Comparison of ENCODE assay signal across 8 mouse cellular contexts in genomic region chr13:23544787-23545120, GRCm38 (mm10). TPM values are rescaled to one million over a fixed set of nuclear protein-coding genes. Genes with fewer than 3 reads are reported as not detected.
DNase-seq lines count a peak whose midpoint lies in the region; ATAC-seq and TF ChIP-seq lines count a peak whose summit lies in the region.
"Not testable (repeated sequence)": the region's sequence is repeated elsewhere in the genome, so short reads cannot be mapped to it uniquely, and the experiment has no call there.

No protein-coding gene starts in this region.

- H3K27ac ChIP-seq in cortical plate, adult 2 months (ENCODE audit: insufficient read depth, low read length), result not testable (repeated sequence)
- H3K27ac ChIP-seq in forebrain, embryonic 15.5 days (replicated peaks), result peak overlapping the region; percentile 97
- peak overlapping the region; percentile 95 for H3K27ac ChIP-seq in hindbrain, embryonic 10.5 days
- peak overlapping the region; percentile 89; the same call in 1 of the 2 replicates for H3K27ac ChIP-seq in kidney, embryonic 14.5 days (ENCODE audit: low read depth, low read length)
- peak overlapping the region; percentile 97 for H3K27ac ChIP-seq in liver, embryonic 13.5 days
- peak overlapping the region; percentile 92 for H3K27ac ChIP-seq in midbrain, embryonic 12.5 days (replicated peaks)
- H3K27ac ChIP-seq in spleen, adult 2 months (ENCODE audit: insufficient read depth, low read length), result peak overlapping the region; percentile 88

- TF ChIP-seq POLR2A in cortical plate, adult 2 months (IDR thresholded peaks at IDR 0.05; ENCODE audit: extremely low read depth, insufficient read depth, low read length); spleen, adult 2 months (IDR thresholded peaks at IDR 0.05; ENCODE audit: low read depth, low read length): not testable (repeated sequence)

- not testable (repeated sequence) for H3K9me3 ChIP-seq in E14TG2a.4 (ENCODE audit: low read length); forebrain, embryonic 15.5 days; hindbrain, embryonic 10.5 days; kidney, embryonic 14.5 days (ENCODE audit: control insufficient read depth, low read length); liver, embryonic 13.5 days (replicated peaks); midbrain, embryonic 12.5 days

- TF ChIP-seq CTCF in E14TG2a.4 (conservative IDR thresholded peaks at IDR 0.05; ENCODE audit: low read length); cortical plate, adult 2 months (IDR thresholded peaks at IDR 0.05; ENCODE audit: extremely low read depth, insufficient read depth, low read length); spleen, adult 2 months (IDR thresholded peaks at IDR 0.05; ENCODE audit: extremely low read depth, insufficient read depth, insufficient read length, insufficient replicate concordance): not testable (repeated sequence)

- H3K4me1 ChIP-seq in E14TG2a.4 (replicated peaks; ENCODE audit: low read depth, low read length), result peaks cover 18% of the 10 kb centered on the region
- not testable (repeated sequence) for H3K4me1 ChIP-seq in cortical plate, adult 2 months (ENCODE audit: control insufficient read depth, insufficient read depth, low read length); forebrain, embryonic 15.5 days; kidney, embryonic 14.5 days (ENCODE audit: control insufficient read depth, insufficient read depth, low read length); midbrain, embryonic 12.5 days; spleen, adult 2 months (ENCODE audit: control insufficient read depth, insufficient read depth, insufficient read length)
- peaks cover 15% of the 10 kb centered on the region for H3K4me1 ChIP-seq in hindbrain, embryonic 10.5 days (replicated peaks)
- peaks cover 34% of the 10 kb centered on the region for H3K4me1 ChIP-seq in liver, embryonic 13.5 days (replicated peaks)

- H3K27me3 ChIP-seq in E14TG2a.4 (ENCODE audit: insufficient read depth, low read length); forebrain, embryonic 15.5 days; hindbrain, embryonic 10.5 days (ENCODE audit: insufficient read depth, poor library complexity, severe bottlenecking); kidney, embryonic 14.5 days (ENCODE audit: control insufficient read depth, insufficient read depth, low read length); liver, embryonic 13.5 days; midbrain, embryonic 12.5 days; spleen, adult 2 months (ENCODE audit: control insufficient read depth, insufficient read depth, low read length): not testable (repeated sequence)

- peak overlapping the region; percentile 74 for H3K4me3 ChIP-seq in E14TG2a.4 (replicated peaks; ENCODE audit: low read length)
- peak overlapping the region; percentile 29 for H3K4me3 ChIP-seq in cortical plate, adult 2 months (ENCODE audit: insufficient read depth, low read length)
- peak overlapping the region; percentile 55 for H3K4me3 ChIP-seq in forebrain, embryonic 15.5 days
- H3K4me3 ChIP-seq in hindbrain, embryonic 10.5 days, result peak overlapping the region; percentile 57
- H3K4me3 ChIP-seq in kidney, embryonic 14.5 days (ENCODE audit: low read length), result peak overlapping the region; percentile 46
- H3K4me3 ChIP-seq in liver, embryonic 13.5 days (replicated peaks), result peak overlapping the region; percentile 56
- peak overlapping the region; percentile 51 for H3K4me3 ChIP-seq in midbrain, embryonic 12.5 days
- peak overlapping the region; percentile 52 for H3K4me3 ChIP-seq in spleen, adult 2 months (ENCODE audit: extremely low read depth, insufficient read depth, insufficient read length)

- H3K9ac ChIP-seq in forebrain, embryonic 15.5 days (replicated peaks), result peak overlapping the region; percentile 65; the same call in 1 of the 2 replicates
- peak overlapping the region; percentile 69; the same call in 1 of the 2 replicates for H3K9ac ChIP-seq in kidney, embryonic 14.5 days (ENCODE audit: low read depth, low read length)
- H3K9ac ChIP-seq in liver, embryonic 13.5 days, result peak overlapping the region; percentile 75
- peak overlapping the region; percentile 59 for H3K9ac ChIP-seq in midbrain, embryonic 12.5 days (replicated peaks)

- not testable (repeated sequence) for DNase-seq in hindbrain, embryonic 10.5 days (ENCODE audit: low spot score); liver, embryonic 13.5 days; spleen, adult 2 months (ENCODE audit: low read depth in 1 of 2, low spot score in 2 of 2)

- not testable (repeated sequence) for ATAC-seq in forebrain, embryonic 15.5 days (replicated peaks); kidney, embryonic 14.5 days (ENCODE audit: low FRiP score, low TSS enrichment); midbrain, embryonic 12.5 days (ENCODE audit: low FRiP score, low read depth)
- peak; percentile 8 for ATAC-seq in liver, embryonic 13.5 days (ENCODE audit: low read depth)

- H3K36me3 ChIP-seq in E14TG2a.4 (ENCODE audit: insufficient read depth, low read length); forebrain, embryonic 15.5 days; hindbrain, embryonic 10.5 days; kidney, embryonic 14.5 days (ENCODE audit: control insufficient read depth, insufficient read depth, low read length); liver, embryonic 13.5 days; midbrain, embryonic 12.5 days; spleen, adult 2 months (ENCODE audit: control insufficient read depth, insufficient read depth, low read length): not testable (repeated sequence)

- peak overlapping the region; percentile 42 for H3K4me2 ChIP-seq in forebrain, embryonic 15.5 days (replicated peaks)
- H3K4me2 ChIP-seq in kidney, embryonic 14.5 days (replicated peaks; ENCODE audit: low read depth, low read length), result not testable (repeated sequence)
- peak overlapping the region; percentile 72 for H3K4me2 ChIP-seq in liver, embryonic 13.5 days
- H3K4me2 ChIP-seq in midbrain, embryonic 12.5 days (replicated peaks), result peak overlapping the region; percentile 63

- 0% methylated on average over 13 of the region's 14 CpGs for WGBS in forebrain, embryonic 15.5 days
- 0% methylated on average over 14 of the region's 14 CpGs for WGBS in hindbrain, embryonic 10.5 days
- 0% methylated on average over 11 of the region's 14 CpGs for WGBS in kidney, embryonic 14.5 days
- WGBS in liver, embryonic 13.5 days (ENCODE audit: insufficient replicate concordance), result 0% methylated on average over 13 of the region's 14 CpGs
- WGBS in midbrain, embryonic 12.5 days, result 0% methylated on average over 11 of the region's 14 CpGs
- 0% methylated on average over 12 of the region's 14 CpGs for WGBS in spleen, adult 2 months

RNA-seq across cellular contexts. Expression of gene Hist1h3f, which starts 0.9 kb away (rescaled TPM):
- polyA plus RNA-seq in cortical plate, adult 2 months (2012; rRNA removed), result 0.73 TPM in 1 of 2 replicates, not detected in the other
- 0.46 and 0.94 TPM in 2 replicates for polyA plus RNA-seq in forebrain, embryonic 15.5 days (2015; fragmentation: Nextera tagmentation; extraction: Ambion mirVana)
- 0.92 and 1.1 TPM in 2 replicates for polyA plus RNA-seq in hindbrain, embryonic 10.5 days (2016; fragmentation: Nextera tagmentation; extraction: Ambion mirVana)
- polyA plus RNA-seq in kidney, embryonic 14.5 days (2014; fragmentation: Nextera tagmentation; extraction: Ambion mirVana), result 1.2 and 2.0 TPM in 2 replicates
- 1.1 and 2.1 TPM in 2 replicates for polyA plus RNA-seq in liver, embryonic 13.5 days (2015; fragmentation: Nextera tagmentation; extraction: Ambion mirVana)
- polyA plus RNA-seq in midbrain, embryonic 12.5 days (2016; fragmentation: Nextera tagmentation; extraction: Ambion mirVana), result 1.0 and 1.3 TPM in 2 replicates
- 10.2 and 16.1 TPM in 2 replicates for polyA plus RNA-seq in spleen, adult 2 months (2012; rRNA removed)

RNA-seq across cellular contexts. Expression of gene Hist1h2bh, which starts 1.6 kb away (rescaled TPM):
- polyA plus RNA-seq in cortical plate, adult 2 months (2012; rRNA removed), result 0.29 and 0.38 TPM in 2 replicates
- polyA plus RNA-seq in forebrain, embryonic 15.5 days (2015; fragmentation: Nextera tagmentation; extraction: Ambion mirVana), result 0.37 and 0.59 TPM in 2 replicates
- 0.51 and 1.1 TPM in 2 replicates for polyA plus RNA-seq in hindbrain, embryonic 10.5 days (2016; fragmentation: Nextera tagmentation; extraction: Ambion mirVana)
- polyA plus RNA-seq in kidney, embryonic 14.5 days (2014; fragmentation: Nextera tagmentation; extraction: Ambion mirVana), result 1.4 and 2.9 TPM in 2 replicates
- 1.7 TPM in 2 replicates for polyA plus RNA-seq in liver, embryonic 13.5 days (2015; fragmentation: Nextera tagmentation; extraction: Ambion mirVana)
- polyA plus RNA-seq in midbrain, embryonic 12.5 days (2016; fragmentation: Nextera tagmentation; extraction: Ambion mirVana), result 0.56 and 0.64 TPM in 2 replicates
- polyA plus RNA-seq in spleen, adult 2 months (2012; rRNA removed), result 4.9 and 8.4 TPM in 2 replicates

RNA-seq across cellular contexts. Expression of gene Hist1h4f, which starts 6.7 kb away (rescaled TPM):
- polyA plus RNA-seq in cortical plate, adult 2 months (2012; rRNA removed), result 4.5 and 13.1 TPM in 2 replicates
- polyA plus RNA-seq in forebrain, embryonic 15.5 days (2015; fragmentation: Nextera tagmentation; extraction: Ambion mirVana), result 0.70 and 0.73 TPM in 2 replicates
- 0.56 TPM in 1 of 2 replicates, not detected in the other for polyA plus RNA-seq in hindbrain, embryonic 10.5 days (2016; fragmentation: Nextera tagmentation; extraction: Ambion mirVana)
- polyA plus RNA-seq in kidney, embryonic 14.5 days (2014; fragmentation: Nextera tagmentation; extraction: Ambion mirVana), result 1.1 and 2.9 TPM in 2 replicates
- polyA plus RNA-seq in liver, embryonic 13.5 days (2015; fragmentation: Nextera tagmentation; extraction: Ambion mirVana), result 0.98 and 4.2 TPM in 2 replicates
- polyA plus RNA-seq in midbrain, embryonic 12.5 days (2016; fragmentation: Nextera tagmentation; extraction: Ambion mirVana), result 0.85 and 1.7 TPM in 2 replicates
- 24.8 and 33.8 TPM in 2 replicates for polyA plus RNA-seq in spleen, adult 2 months (2012; rRNA removed)

RNA-seq across cellular contexts. Expression of gene Hist1h1d, which starts 8.3 kb away (rescaled TPM):
- 0.04 and 0.08 TPM in 2 replicates for polyA plus RNA-seq in cortical plate, adult 2 months (2012; rRNA removed)
- 0.23 and 0.25 TPM in 2 replicates for polyA plus RNA-seq in forebrain, embryonic 15.5 days (2015; fragmentation: Nextera tagmentation; extraction: Ambion mirVana)
- polyA plus RNA-seq in hindbrain, embryonic 10.5 days (2016; fragmentation: Nextera tagmentation; extraction: Ambion mirVana), result 0.37 and 0.49 TPM in 2 replicates
- polyA plus RNA-seq in kidney, embryonic 14.5 days (2014; fragmentation: Nextera tagmentation; extraction: Ambion mirVana), result 0.70 and 1.2 TPM in 2 replicates
- polyA plus RNA-seq in liver, embryonic 13.5 days (2015; fragmentation: Nextera tagmentation; extraction: Ambion mirVana), result 0.75 and 0.93 TPM in 2 replicates
- polyA plus RNA-seq in midbrain, embryonic 12.5 days (2016; fragmentation: Nextera tagmentation; extraction: Ambion mirVana), result 0.37 and 0.45 TPM in 2 replicates
- polyA plus RNA-seq in spleen, adult 2 months (2012; rRNA removed), result 0.30 and 0.39 TPM in 2 replicates

RNA-seq across cellular contexts. Expression of gene Hist1h3g, which starts 9.5 kb away (rescaled TPM):
- 0.74 and 0.92 TPM in 2 replicates for polyA plus RNA-seq in cortical plate, adult 2 months (2012; rRNA removed)
- 2.7 and 3.4 TPM in 2 replicates for polyA plus RNA-seq in forebrain, embryonic 15.5 days (2015; fragmentation: Nextera tagmentation; extraction: Ambion mirVana)
- 3.3 and 6.0 TPM in 2 replicates for polyA plus RNA-seq in hindbrain, embryonic 10.5 days (2016; fragmentation: Nextera tagmentation; extraction: Ambion mirVana)
- 8.2 and 12.5 TPM in 2 replicates for polyA plus RNA-seq in kidney, embryonic 14.5 days (2014; fragmentation: Nextera tagmentation; extraction: Ambion mirVana)
- polyA plus RNA-seq in liver, embryonic 13.5 days (2015; fragmentation: Nextera tagmentation; extraction: Ambion mirVana), result 10.3 and 17.1 TPM in 2 replicates
- polyA plus RNA-seq in midbrain, embryonic 12.5 days (2016; fragmentation: Nextera tagmentation; extraction: Ambion mirVana), result 4.8 and 6.9 TPM in 2 replicates
- polyA plus RNA-seq in spleen, adult 2 months (2012; rRNA removed), result 34.4 and 52.1 TPM in 2 replicates
